Mouse (Mus musculus) heart, adult 2 months (tissue): ENCODE data around the gene Rab6a.

Source experiments
- CTCF ChIP-seq: fragments of 200-600 bp; IDR thresholded peaks from 2 replicates; pipeline ENCODE4 v1.8.1; 2022; ENCODE audit warnings: antibody characterized with exemption, mild to moderate bottlenecking, moderate library complexity
- POLR2A ChIP-seq: fragments of 200-500 bp; IDR thresholded peaks from 2 replicates; pipeline ENCODE4 v1.6.1; 2011; ENCODE audit warnings: mild to moderate bottlenecking, low read depth, low read length, control low read depth; ENCODE audit not compliant: insufficient read depth

GRCm38 (mm10) chr7:100590504-100590844 lies 16.7 kb upstream of the Rab6a start:
- TF ChIP-seq CTCF (no peak), POLR2A (no peak)
